In genomic region chr2:79429108-79429507, GRCm38 (mm10) we compare ENCODE assay signal across 9 mouse cellular contexts. TPM values are rescaled to one million over a fixed set of nuclear protein-coding genes. Genes with fewer than 3 reads are reported as not detected.
DNase-seq lines count a peak whose midpoint lies in the region; ATAC-seq and TF ChIP-seq lines count a peak whose summit lies in the region.
"Had no signal": no experiment of that assay in that cellular context is flagged by ENCODE, and none has a peak within 500 bp of the region (broad histone marks: within the 10 kb centered on the region; RNA-seq: fewer than 3 reads in every experiment).

No protein-coding gene starts in this region.

- H3K27me3 ChIP-seq in kidney, postnatal 0 days (ENCODE audit: insufficient read depth, low read length) = no peaks in the 10 kb centered on the region
- peaks cover 40% of the 10 kb centered on the region for H3K27me3 ChIP-seq in forebrain, embryonic 12.5 days
- H3K27me3 ChIP-seq in limb, embryonic 14.5 days (ENCODE audit: control insufficient read depth, insufficient read depth, low read length) = no peaks in the 10 kb centered on the region
- peaks cover 4% of the 10 kb centered on the region for H3K27me3 ChIP-seq in neural tube, embryonic 14.5 days (ENCODE audit: control insufficient read depth, insufficient read depth, low read length)

- H3K4me1 ChIP-seq in kidney, postnatal 0 days (replicated peaks; ENCODE audit: insufficient read depth, low read length) = 0 out of 2 replicates have a peak, but pooled peaks cover 3% of the 10 kb centered on the region
- H3K4me1 ChIP-seq in forebrain, embryonic 12.5 days = peaks cover 11% of the 10 kb centered on the region
- H3K4me1 ChIP-seq in limb, embryonic 14.5 days (ENCODE audit: control insufficient read depth, insufficient read depth, low read length) = 0 out of 2 replicates have a peak, but pooled peaks cover 7% of the 10 kb centered on the region
- peaks cover 8% of the 10 kb centered on the region for H3K4me1 ChIP-seq in neural tube, embryonic 14.5 days (ENCODE audit: control insufficient read depth, insufficient read depth, low read length)

- peak overlapping the region; percentile 46 for H3K4me3 ChIP-seq in kidney, postnatal 0 days (replicated peaks; ENCODE audit: low read depth, low read length)
- H3K4me3 ChIP-seq in forebrain, embryonic 12.5 days (replicated peaks) = peak overlapping the region; percentile 43
- peak overlapping the region; percentile 46 for H3K4me3 ChIP-seq in limb, embryonic 14.5 days (replicated peaks; ENCODE audit: low read length)
- H3K4me3 ChIP-seq in neural tube, embryonic 14.5 days (ENCODE audit: low read depth, low read length) = peak overlapping the region; percentile 35

- WGBS in kidney, postnatal 0 days = 15% methylated on average over 7 of the region's 7 CpGs
- 10% methylated on average over 7 of the region's 7 CpGs for WGBS in forebrain, embryonic 12.5 days
- 15% methylated on average over 7 of the region's 7 CpGs for WGBS in limb, embryonic 14.5 days
- WGBS in neural tube, embryonic 14.5 days = 14% methylated on average over 7 of the region's 7 CpGs

- TF ChIP-seq CTCF in kidney, postnatal 0 days (IDR thresholded peaks at IDR 0.05; ENCODE audit: low read depth) = no peak

- TF ChIP-seq POLR2A in limb, embryonic 14.5 days (IDR thresholded peaks at IDR 0.05; ENCODE audit: borderline replicate concordance, extremely low read depth, insufficient read depth, insufficient read length) = no peak

- DNase-seq in kidney, postnatal 0 days (ENCODE audit: low spot score) = peak; percentile 4
- DNase-seq in kidney, postnatal 36 days = no peak
- DNase-seq in limb, embryonic 14.5 days (ENCODE audit: low spot score) = no peak
- no peak for DNase-seq in cerebellum, adult 9-10 months
- no peak for DNase-seq in urinary bladder, adult 18-20 months (ENCODE audit: low spot score in 2 of 2)
- DNase-seq in urinary bladder, adult 2 months (ENCODE audit: low spot score) = no peak

- no peak overlapping the region for H3K27ac ChIP-seq in kidney, postnatal 0 days
- no peak overlapping the region for H3K27ac ChIP-seq in forebrain, embryonic 12.5 days
- H3K27ac ChIP-seq in limb, embryonic 14.5 days (replicated peaks; ENCODE audit: low read depth, low read length) = no peak overlapping the region
- no peak overlapping the region for H3K27ac ChIP-seq in neural tube, embryonic 14.5 days (ENCODE audit: low read depth, low read length)

- no peaks in the 10 kb centered on the region for H3K36me3 ChIP-seq in kidney, postnatal 0 days (ENCODE audit: insufficient read depth, low read length)
- H3K36me3 ChIP-seq in forebrain, embryonic 12.5 days (replicated peaks) = no peaks in the 10 kb centered on the region
- no peaks in the 10 kb centered on the region for H3K36me3 ChIP-seq in limb, embryonic 14.5 days (ENCODE audit: control insufficient read depth, insufficient read depth, low read length)
- H3K36me3 ChIP-seq in neural tube, embryonic 14.5 days (ENCODE audit: control insufficient read depth, insufficient read depth, low read length) = no peaks in the 10 kb centered on the region

- no peaks in the 10 kb centered on the region for H3K9me3 ChIP-seq in kidney, postnatal 0 days (replicated peaks; ENCODE audit: low read length)
- H3K9me3 ChIP-seq in forebrain, embryonic 12.5 days = no peaks in the 10 kb centered on the region
- H3K9me3 ChIP-seq in limb, embryonic 14.5 days (ENCODE audit: control insufficient read depth, low read length) = no peaks in the 10 kb centered on the region
- H3K9me3 ChIP-seq in neural tube, embryonic 14.5 days (ENCODE audit: control insufficient read depth, low read length) = no peaks in the 10 kb centered on the region

- no peak overlapping the region for H3K9ac ChIP-seq in kidney, postnatal 0 days (ENCODE audit: low read depth, low read length)
- H3K9ac ChIP-seq in forebrain, embryonic 12.5 days = peak overlapping the region; percentile 40; the same call in 1 of the 2 replicates
- no peak overlapping the region for H3K9ac ChIP-seq in limb, embryonic 14.5 days (ENCODE audit: low read depth, low read length, severe bottlenecking)
- H3K9ac ChIP-seq in neural tube, embryonic 14.5 days (replicated peaks; ENCODE audit: low read depth, low read length) = 0 out of 2 replicates have a peak overlapping the region, but pooled peaks have one; percentile 16

- H3K4me2 ChIP-seq in kidney, postnatal 0 days (ENCODE audit: low read length) = peak overlapping the region; percentile 90
- H3K4me2 ChIP-seq in forebrain, embryonic 12.5 days = peak overlapping the region; percentile 84
- peak overlapping the region; percentile 92 for H3K4me2 ChIP-seq in limb, embryonic 14.5 days (replicated peaks; ENCODE audit: low read depth, low read length, severe bottlenecking)
- peak overlapping the region; percentile 80 for H3K4me2 ChIP-seq in neural tube, embryonic 14.5 days (ENCODE audit: low read depth, low read length)

- ATAC-seq in kidney, postnatal 0 days (replicated peaks; ENCODE audit: low FRiP score, low read depth) = no peak
- peak; percentile 53; the same call in 1 of the 2 replicates for ATAC-seq in forebrain, embryonic 12.5 days (ENCODE audit: low FRiP score)
- no peak for ATAC-seq in limb, embryonic 14.5 days (ENCODE audit: low FRiP score, low read depth)
- ATAC-seq in neural tube, embryonic 14.5 days (ENCODE audit: low read depth) = 0 out of 2 replicates have a peak, but pooled peaks have one; percentile 31
- ATAC-seq: Patski had no signal

RNA-seq across cellular contexts. Expression of gene Neurod1, which starts 27.4 kb away (rescaled TPM):
- not detected in 2 replicates for polyA plus RNA-seq in kidney, postnatal 0 days (2015; fragmentation: Nextera tagmentation; extraction: Ambion mirVana)
- polyA plus RNA-seq in forebrain, embryonic 12.5 days (2016; fragmentation: Nextera tagmentation; extraction: Ambion mirVana) = 44.3 and 46.8 TPM in 2 replicates
- 0.24 TPM in 1 of 2 replicates, not detected in the other for polyA plus RNA-seq in limb, embryonic 14.5 days (2012; rRNA removed)
- not detected in 2 replicates for polyA plus RNA-seq in limb, embryonic 14.5 days (2014; fragmentation: Nextera tagmentation; extraction: Ambion mirVana)
- 23.6 and 24.1 TPM in 2 replicates for polyA plus RNA-seq in neural tube, embryonic 14.5 days (2014; fragmentation: Nextera tagmentation; extraction: Ambion mirVana)
- not detected in 2 replicates for polyA plus RNA-seq in urinary bladder, adult 2 months (2012; rRNA removed)
- polyA plus RNA-seq: Patski had no signal

RNA-seq across cellular contexts. Expression of gene Cerkl, which starts 27.5 kb away (rescaled TPM):
- polyA plus RNA-seq in kidney, postnatal 0 days (2015; fragmentation: Nextera tagmentation; extraction: Ambion mirVana) = 1.9 and 2.1 TPM in 2 replicates
- 1.5 and 2.4 TPM in 2 replicates for polyA plus RNA-seq in forebrain, embryonic 12.5 days (2016; fragmentation: Nextera tagmentation; extraction: Ambion mirVana)
- polyA plus RNA-seq in limb, embryonic 14.5 days (2012; rRNA removed) = 0.34 and 0.64 TPM in 2 replicates
- polyA plus RNA-seq in limb, embryonic 14.5 days (2014; fragmentation: Nextera tagmentation; extraction: Ambion mirVana) = 1.2 and 1.7 TPM in 2 replicates
- 1.4 and 1.6 TPM in 2 replicates for polyA plus RNA-seq in neural tube, embryonic 14.5 days (2014; fragmentation: Nextera tagmentation; extraction: Ambion mirVana)
- 0.40 and 0.91 TPM in 2 replicates for polyA plus RNA-seq in urinary bladder, adult 2 months (2012; rRNA removed)
- polyA plus RNA-seq: Patski had no signal

Comparison
In these comparisons a context has a peak if more than half of its experiments do, and no peak if none do; other contexts are left out.
1. ATAC-seq: peak in forebrain, embryonic 12.5 days (single experiment) and neural tube, embryonic 14.5 days (single experiment); none in kidney, postnatal 0 days (single experiment) and limb, embryonic 14.5 days (single experiment).
2. H3K9ac ChIP-seq: peak in forebrain, embryonic 12.5 days (single experiment) and neural tube, embryonic 14.5 days (single experiment); none in kidney, postnatal 0 days (single experiment) and limb, embryonic 14.5 days (single experiment).
3. RNA of gene Neurod1, which starts 27.4 kb away (polyA plus RNA-seq): 44.3 to 46.8 TPM in forebrain, embryonic 12.5 days and 23.6 to 24.1 TPM in neural tube, embryonic 14.5 days; 0.24 TPM in limb, embryonic 14.5 days, not detected in kidney, postnatal 0 days and not detected in urinary bladder, adult 2 months; every median in the first group is over 10 times any median in the second.
4. Peak in every context shown above with its lines, with median percentiles within 50 percentile points of each other: H3K4me2 ChIP-seq and H3K4me3 ChIP-seq.